Mouse (Mus musculus) liver, embryonic 14.5 days (tissue): ENCODE measurements around the gene Coro2a.

Experiments used
- CTCF ChIP-seq: IDR thresholded peaks from 2 replicates; pipeline ENCODE4 v1.5.1; 2016; ENCODE audit warnings: antibody characterized with exemption, low read depth, control low read depth
- EP300 ChIP-seq: IDR thresholded peaks from 2 replicates; pipeline ENCODE4 v1.6.1; 2016; ENCODE audit warnings: antibody characterized with exemption, low read depth

DNA sequence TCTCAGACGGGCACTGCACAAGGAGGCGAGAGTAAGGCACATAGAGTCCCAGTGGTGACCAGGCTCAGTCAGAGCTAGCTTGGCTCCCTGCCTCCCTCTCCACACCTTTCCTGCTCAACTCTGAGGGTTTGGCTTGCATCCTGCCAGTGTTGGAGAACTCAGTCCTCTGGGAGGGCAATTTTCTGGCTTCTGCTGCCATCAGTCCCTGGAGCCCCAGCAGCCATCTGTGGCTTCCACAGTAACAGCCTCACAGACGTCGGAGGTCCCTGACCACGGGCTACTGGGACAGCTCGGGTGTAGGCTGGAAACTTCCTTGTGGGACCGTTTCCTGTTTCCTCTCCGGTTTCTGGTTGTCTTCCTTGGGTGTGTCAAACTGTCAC lies 16.2 kb downstream of the Coro2a start:
- no peak for TF ChIP-seq CTCF
- no peak for TF ChIP-seq EP300
